18 mouse cellular contexts compared by ENCODE assay signal in the genomic region with DNA sequence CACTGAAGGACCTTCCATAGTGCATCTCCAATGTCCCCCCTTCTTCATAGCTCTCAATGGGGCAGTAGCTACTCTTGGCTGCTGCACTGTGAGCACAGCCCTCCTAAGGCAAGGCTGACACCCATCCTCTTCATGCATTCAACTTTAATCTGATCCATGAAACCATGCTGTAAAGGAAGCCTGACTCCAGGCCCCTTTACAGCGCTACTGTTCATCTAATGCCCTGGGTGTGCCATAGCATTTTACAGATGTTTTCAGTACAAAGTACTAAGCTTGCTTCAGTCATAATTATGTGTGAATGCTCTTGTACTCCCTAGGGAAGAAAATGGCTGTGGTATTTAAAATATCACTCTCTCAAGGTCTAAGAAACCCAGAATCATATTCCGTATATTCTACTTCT. TPM values are rescaled to one million over a fixed set of nuclear protein-coding genes. Genes with fewer than 3 reads are reported as not detected.
"Had no signal": no experiment of that assay in that cellular context is flagged by ENCODE, and none has a peak within 500 bp of the region (broad histone marks: within the 10 kb centered on the region; RNA-seq: fewer than 3 reads in every experiment).

No protein-coding gene starts in this region.

- H3K4me3 ChIP-seq: neural tube, embryonic 12.5 days; neural tube, embryonic 13.5 days; neural tube, embryonic 15.5 days; stomach, embryonic 15.5 days had no signal

- H3K9me3 ChIP-seq: neural tube, embryonic 12.5 days; neural tube, embryonic 13.5 days; neural tube, embryonic 15.5 days; stomach, embryonic 15.5 days had no signal

- H3K4me2 ChIP-seq: neural tube, embryonic 12.5 days; neural tube, embryonic 13.5 days; neural tube, embryonic 15.5 days; stomach, embryonic 15.5 days had no signal

- H3K36me3 ChIP-seq: neural tube, embryonic 12.5 days; neural tube, embryonic 13.5 days; neural tube, embryonic 15.5 days; stomach, embryonic 15.5 days had no signal

- H3K27ac ChIP-seq: neural tube, embryonic 12.5 days; neural tube, embryonic 13.5 days; neural tube, embryonic 15.5 days; stomach, embryonic 15.5 days; stomach, postnatal 0 days had no signal

- H3K9ac ChIP-seq: neural tube, embryonic 12.5 days; neural tube, embryonic 13.5 days; neural tube, embryonic 15.5 days; stomach, embryonic 15.5 days had no signal

- H3K27me3 ChIP-seq: neural tube, embryonic 12.5 days; neural tube, embryonic 13.5 days; neural tube, embryonic 15.5 days; stomach, embryonic 15.5 days had no signal

- H3K4me1 ChIP-seq: neural tube, embryonic 12.5 days; neural tube, embryonic 13.5 days; neural tube, embryonic 15.5 days; stomach, embryonic 15.5 days had no signal

- DNase-seq: retina, postnatal 1 day; right cerebral cortex, adult 18-20 months; right cerebral cortex, postnatal 14 days; right cerebral cortex, postnatal 25 days; right cerebral cortex, postnatal 4 days; spleen, adult 18-20 months; thymus, adult 18-20 months; thymus, adult 2 months; thymus, postnatal 14 days; thymus, postnatal 25 days; thymus, postnatal 36 days; thymus, postnatal 4 days had no signal

RNA-seq across cellular contexts. Expression of gene Adcy2, which starts 23.9 kb away (rescaled TPM):
- total RNA-seq: neutrophil, adult 5-6 weeks had no signal
